Mouse (Mus musculus) kidney, adult 2 months (tissue): ENCODE measurements around the gene Ackr1. TPM values are rescaled to one million over a fixed set of nuclear protein-coding genes. Genes with fewer than 3 reads are reported as not detected.
A peak's percentile ranks its signal among the peaks of the same experiment; 100 is the strongest.

Source experiments
- DNase-seq: peaks from one replicate; pipeline ENCODE4 v3.0.0; 2021
- H3K27ac ChIP-seq: fragments of 200-500 bp; 2 replicates; pipeline ENCODE4 v1.5.1; 2012; ENCODE audit warnings: low read depth, low read length, control low read depth, inconsistent platforms; ENCODE audit not compliant: insufficient read depth
- H3K27me3 ChIP-seq: fragments of 200-500 bp; replicated peaks from 2 replicates; pipeline ENCODE4 v1.6.1; 2012; ENCODE audit warnings: mild to moderate bottlenecking, moderate library complexity, low read length, inconsistent platforms; ENCODE audit not compliant: control insufficient read depth, insufficient read depth
- H3K36me3 ChIP-seq: fragments of 200-500 bp; 2 replicates; pipeline ENCODE4 v1.6.1; 2012; ENCODE audit warnings: mild to moderate bottlenecking, moderate library complexity, low read length, inconsistent platforms; ENCODE audit not compliant: control insufficient read depth, insufficient read depth
- H3K4me1 ChIP-seq: fragments of 200-500 bp; 2 replicates; pipeline ENCODE4 v1.6.1; 2011; ENCODE audit warnings: low read length; ENCODE audit not compliant: control insufficient read depth, insufficient read depth
- H3K4me3 ChIP-seq: fragments of 200-500 bp; 2 replicates; pipeline ENCODE4 v1.5.1; 2011; ENCODE audit warnings: mild to moderate bottlenecking, low read depth, low read length, control low read depth; ENCODE audit not compliant: insufficient read depth
- CTCF ChIP-seq: fragments of 200-500 bp; conservative IDR thresholded peaks from 2 replicates; pipeline ENCODE4 v1.5.1; 2011; ENCODE audit warnings: low read depth, mild to moderate bottlenecking, control low read depth, low read length, moderate library complexity, mixed read lengths; ENCODE audit not compliant: insufficient read depth, insufficient read length
- POLR2A ChIP-seq: fragments of 200-500 bp; IDR thresholded peaks from one replicate; pipeline ENCODE4 v1.6.1; 2011; ENCODE audit warnings: low read depth, low read length, control low read depth
- WGBS: fragments of 180-500 bp; shearing (Covaris S2); methylation state at CpG from one replicate; pipeline ENCODE4 v1.1.7; 2018; 5-methylcytosine and 5-hydroxymethylcytosine counted together
- polyA plus RNA-seq: library from polyadenylated mRNA; depleted of rRNA; stranded (reverse); fragments of >200 nt; gene quantifications from 2 replicates; pipeline ENCODE4 v1.2.3, GENCODE M21; 2012

Ackr1 gene
- polyA plus RNA-seq, 1 experiment, result 2.0 TPM

- Histone ChIP-seq H3K4me1 (no peaks in the 10 kb centered on the region), H3K27ac (no peak overlapping the region), H3K27me3 (no peaks in the 10 kb centered on the region), H3K36me3 (no peaks in the 10 kb centered on the region), H3K4me3 (no peak overlapping the region)
- TF ChIP-seq CTCF (no peak), POLR2A (no peak)
- DNase-seq, result no peak
- 26% methylated on average over 4 of the region's 4 CpGs for WGBS
Observed at GRCm38 (mm10) chr1:173357799-173358198, 24.2 kb upstream of the Ackr1 start.

GRCm38 (mm10) chr1:173356699-173357098 lies 23.1 kb upstream of the Ackr1 start:
- no peak overlapping the region for H3K27ac ChIP-seq
- H3K4me1 ChIP-seq, result no peaks in the 10 kb centered on the region
- no peak for DNase-seq
- no peaks in the 10 kb centered on the region for H3K36me3 ChIP-seq
- H3K27me3 ChIP-seq, result no peaks in the 10 kb centered on the region
- TF ChIP-seq CTCF (no peak), POLR2A (no peak)
- no peak overlapping the region for H3K4me3 ChIP-seq
- 95% methylated on average over 2 of the region's 2 CpGs for WGBS

GRCm38 (mm10) chr1:173355107-173355846 lies 21.7 kb upstream of the Ackr1 start:
- no peak for DNase-seq
- TF ChIP-seq CTCF, result no peak
- no peak for TF ChIP-seq POLR2A
- no peaks in the 10 kb centered on the region for H3K4me1 ChIP-seq
- 76% methylated on average over 7 of the region's 7 CpGs for WGBS
- no peaks in the 10 kb centered on the region for H3K36me3 ChIP-seq
- no peak overlapping the region for H3K4me3 ChIP-seq
- no peaks in the 10 kb centered on the region for H3K27me3 ChIP-seq
- H3K27ac ChIP-seq, result no peak overlapping the region

- Histone ChIP-seq H3K4me3 (no peak within 1 kb of the TSS), H3K27ac (no peak within 1 kb of the TSS), H3K4me1 (no peaks in the 10 kb centered on the region), H3K27me3 (no peaks in the 10 kb centered on the region), H3K36me3 (no peaks in the 10 kb centered on the region)
- WGBS, result 13% methylated on average over 10 of the region's 10 CpGs
- no peak for TF ChIP-seq CTCF
- TF ChIP-seq POLR2A, result no peak
- no peak for DNase-seq
Observed at GRCm38 (mm10) chr1:173350372-173350957, 16.9 kb upstream of the Ackr1 start, which contains the start of gene Aim2. Gene Aim2 (plus strand): TSS chr1:173350879.

- TF ChIP-seq POLR2A (no peak), CTCF (no peak)
- H3K27ac ChIP-seq, result no peak overlapping the region
- 2% methylated on average over 6 of the region's 6 CpGs for WGBS
- H3K4me1 ChIP-seq, result no peaks in the 10 kb centered on the region
- no peak overlapping the region for H3K4me3 ChIP-seq
- no peaks in the 10 kb centered on the region for H3K27me3 ChIP-seq
- peak; percentile 7 for DNase-seq
- no peaks in the 10 kb centered on the region for H3K36me3 ChIP-seq
Observed at GRCm38 (mm10) chr1:173349946-173350345, 16.4 kb upstream of the Ackr1 start.

- no peak for TF ChIP-seq POLR2A
- TF ChIP-seq CTCF, result no peak
- no peak overlapping the region for H3K27ac ChIP-seq
- H3K4me3 ChIP-seq, result no peak overlapping the region
- H3K36me3 ChIP-seq, result no peaks in the 10 kb centered on the region
- WGBS, result 64% methylated on average over 5 of the region's 5 CpGs
- H3K4me1 ChIP-seq, result no peaks in the 10 kb centered on the region
- no peak for DNase-seq
- no peaks in the 10 kb centered on the region for H3K27me3 ChIP-seq
Observed at GRCm38 (mm10) chr1:173349192-173349591, 15.6 kb upstream of the Ackr1 start.

GRCm38 (mm10) chr1:173348527-173348926 lies 15.0 kb upstream of the Ackr1 start:
- no peak overlapping the region for H3K4me3 ChIP-seq
- H3K27ac ChIP-seq, result no peak overlapping the region
- H3K4me1 ChIP-seq, result no peaks in the 10 kb centered on the region
- H3K27me3 ChIP-seq, result no peaks in the 10 kb centered on the region
- DNase-seq, result no peak
- no peaks in the 10 kb centered on the region for H3K36me3 ChIP-seq
- no peak for TF ChIP-seq CTCF
- TF ChIP-seq POLR2A, result no peak
- WGBS, result 3% methylated on average over 1 of the region's 1 CpGs
